Mouse (Mus musculus) adrenal gland, postnatal 10 days (tissue): ENCODE results near the gene Mdm4. TPM values are rescaled to one million over a fixed set of nuclear protein-coding genes. Genes with fewer than 3 reads are reported as not detected.
A peak's percentile ranks its signal among the peaks of the same experiment; 100 is the strongest.
"Not testable (repeated sequence)": the region's sequence is repeated elsewhere in the genome, so short reads cannot be mapped to it uniquely, and the experiment has no call there.

ENCODE experiments used
- DNase-seq: peaks from one replicate; pipeline ENCODE4 v3.0.0; 2021; ENCODE audit warnings: mixed read lengths
- total RNA-seq, 2 experiments: library from RNA; stranded (reverse); gene quantifications; 2 replicates each; pipeline ENCODE4 v1.2.3; 2021

The Mdm4 gene
- total RNA-seq, 2 experiments from 2014 or later, result 58.5 to 101 TPM

DNA sequence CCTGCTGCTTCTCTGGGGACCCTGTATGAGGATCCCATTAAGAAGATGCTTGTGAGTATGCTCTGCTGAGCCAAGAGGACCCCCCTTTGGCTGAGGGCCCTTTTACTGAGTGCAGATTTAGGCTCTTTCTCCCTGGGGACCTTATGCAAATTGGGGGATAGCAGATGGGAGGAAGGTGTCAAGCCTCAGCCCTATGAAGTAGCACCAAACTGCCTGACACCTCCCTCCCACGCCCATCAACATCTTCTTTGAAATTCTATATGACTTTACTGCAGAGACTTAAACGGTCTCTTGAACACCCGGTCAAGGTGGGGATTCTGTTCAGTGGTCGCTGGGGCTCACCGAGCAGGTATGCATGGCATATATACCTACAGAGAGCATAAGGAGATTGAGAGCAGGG lies 22.7 kb upstream of the Mdm4 start:
- no peak for DNase-seq

DNA sequence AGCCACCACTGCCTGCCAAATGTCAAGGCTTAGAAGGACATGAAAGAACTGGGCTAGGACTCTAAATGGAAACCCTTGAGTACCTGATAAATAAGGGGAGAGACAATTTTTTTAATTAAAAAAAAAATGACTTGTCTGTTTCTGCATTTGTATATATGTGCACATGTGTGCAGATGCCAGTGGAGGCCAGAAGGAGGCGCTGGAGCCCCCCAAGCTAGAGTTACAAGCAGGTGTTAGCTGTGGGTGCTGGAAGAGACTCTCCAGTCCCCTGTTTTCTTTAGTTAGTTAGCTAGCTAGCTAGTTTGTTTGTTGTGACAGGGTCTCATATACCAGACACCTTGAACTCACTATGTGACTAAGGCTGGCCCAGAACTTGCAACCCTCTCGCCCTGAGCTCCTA lies 21.5 kb upstream of the Mdm4 start:
- no peak for DNase-seq

GRCm38 (mm10) chr1:133050001-133050431 lies 19.7 kb upstream of the Mdm4 start:
- DNase-seq, result no peak

- no peak for DNase-seq
Measured at GRCm38 (mm10) chr1:133048690-133049089, 18.3 kb upstream of the Mdm4 start.

DNA sequence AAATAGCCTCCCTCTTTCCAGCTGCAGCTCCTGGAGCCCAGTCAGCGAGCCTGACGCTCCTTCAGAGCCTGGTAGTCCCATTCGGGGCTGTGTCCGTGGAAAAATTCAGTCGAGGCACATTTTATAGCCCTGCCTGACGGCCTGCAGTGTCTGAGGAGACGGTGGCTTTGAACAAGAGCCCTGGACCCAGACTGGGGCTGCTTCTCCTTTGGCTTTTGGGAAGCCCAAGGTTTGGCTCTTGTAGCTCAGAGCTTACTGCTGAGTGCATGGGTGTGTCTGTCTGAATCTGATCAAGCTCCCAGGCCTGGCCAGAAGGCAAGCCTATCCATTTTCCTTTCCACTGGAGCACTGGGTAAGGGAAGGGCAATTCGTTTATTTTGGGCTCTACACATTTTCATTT lies 17.2 kb upstream of the Mdm4 start:
- DNase-seq, result no peak

DNA sequence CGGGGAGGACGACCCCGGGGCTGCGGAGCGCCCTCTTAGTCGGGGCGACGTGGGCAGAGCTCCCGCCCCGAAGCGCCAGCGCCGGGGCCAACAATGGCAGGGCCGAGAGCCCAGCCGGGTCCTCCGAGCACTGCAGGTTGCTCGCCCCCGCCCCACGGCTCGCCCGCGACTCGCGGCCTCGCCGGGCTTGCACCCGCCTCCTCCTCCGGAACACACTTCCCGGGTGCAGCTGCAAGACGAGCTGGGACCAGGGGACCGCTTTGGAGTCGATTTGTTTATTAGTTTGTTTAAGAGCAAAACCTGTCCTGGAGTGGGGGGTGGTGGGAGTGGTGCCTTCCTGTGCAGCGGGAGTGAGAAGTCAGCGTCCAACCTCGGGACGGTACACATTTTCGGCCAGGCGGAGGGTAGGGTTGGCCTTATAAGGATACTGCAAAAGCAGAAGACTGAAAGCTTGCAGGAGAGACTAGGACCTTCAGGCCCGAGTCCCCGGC lies 16.1 kb upstream of the Mdm4 start:
- peak; percentile 65 for DNase-seq

DNA sequence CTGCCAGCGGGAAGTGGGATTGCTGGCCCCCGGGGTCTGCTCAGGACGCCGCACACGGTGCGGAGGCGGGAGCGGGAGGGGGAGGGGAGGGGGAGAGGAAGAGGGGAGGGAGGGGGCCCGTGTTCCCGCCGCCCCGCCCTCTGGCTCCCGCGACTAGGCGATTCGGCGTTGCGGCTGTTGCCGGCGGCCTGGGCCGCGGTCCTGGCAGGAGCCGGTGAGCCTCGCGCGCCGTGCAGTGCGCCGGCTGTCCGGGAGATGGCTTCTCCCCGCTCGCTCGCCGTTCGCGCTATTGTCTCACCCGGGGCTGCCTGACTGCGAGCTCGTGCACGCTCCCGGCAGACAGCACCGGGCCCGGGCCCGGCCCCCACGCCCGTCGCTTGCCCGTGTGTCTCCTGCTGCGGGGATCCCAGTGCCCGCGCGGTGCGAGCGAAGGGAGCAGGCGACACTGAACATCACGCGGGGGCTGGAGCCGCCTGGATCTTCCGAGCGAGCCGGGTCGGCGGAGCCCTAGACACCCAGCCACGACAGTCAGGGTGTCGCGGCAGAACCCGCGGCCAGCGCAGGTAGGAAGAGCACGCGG lies 15.6 kb upstream of the Mdm4 start:
- DNase-seq, result peak; percentile 88

- no peak for DNase-seq
Measured at GRCm38 (mm10) chr1:133045011-133045860, 14.9 kb upstream of the Mdm4 start, which contains the start of gene Pik3c2b. Pik3c2b (plus strand) TSS chr1:133045667.

- peak; percentile 66 for DNase-seq
Measured at GRCm38 (mm10) chr1:133039505-133039949, 9.2 kb upstream of the Mdm4 start.

DNA sequence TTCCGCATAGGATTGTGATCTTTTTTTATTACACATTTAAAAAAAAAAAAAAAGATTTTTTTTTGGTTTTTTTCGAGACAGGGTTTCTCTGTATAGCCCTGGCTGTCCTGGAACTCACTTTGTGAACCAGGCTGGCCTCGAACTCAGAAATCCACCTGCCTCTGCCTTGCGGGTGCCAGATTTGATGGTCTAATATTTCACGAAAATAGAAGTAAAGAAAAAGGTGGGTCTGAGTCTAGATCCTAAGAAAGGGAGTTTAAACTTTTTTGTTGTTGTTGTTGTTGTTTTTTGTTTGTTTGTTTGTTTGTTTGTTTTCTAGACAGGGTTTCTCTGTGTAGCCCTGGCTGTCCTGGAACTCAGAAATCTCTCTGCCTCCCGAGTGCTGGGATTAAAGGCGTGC lies 4.3 kb upstream of the Mdm4 start:
- not testable (repeated sequence) for DNase-seq

DNA sequence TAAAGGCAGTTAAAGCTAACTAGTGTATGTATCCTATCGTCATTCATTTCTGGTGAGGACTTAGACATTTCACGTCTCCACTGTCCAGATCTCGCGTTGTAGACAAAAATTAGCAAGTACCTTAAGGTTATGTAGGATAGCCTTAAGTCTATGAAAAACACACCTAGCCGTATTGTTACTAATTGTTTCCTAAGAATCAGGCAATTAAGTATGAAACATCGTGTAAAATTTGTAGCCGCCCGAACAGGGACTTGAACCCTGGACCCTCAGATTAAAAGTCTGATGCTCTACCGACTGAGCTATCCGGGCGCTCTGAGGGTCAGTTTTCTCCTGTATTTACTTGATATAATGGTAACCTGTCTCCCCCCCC lies 3.7 kb upstream of the Mdm4 start:
- peak; percentile 63 for DNase-seq

- DNase-seq, result peak; percentile 75
Measured at GRCm38 (mm10) chr1:133033316-133034090, 3.1 kb upstream of the Mdm4 start.

DNA sequence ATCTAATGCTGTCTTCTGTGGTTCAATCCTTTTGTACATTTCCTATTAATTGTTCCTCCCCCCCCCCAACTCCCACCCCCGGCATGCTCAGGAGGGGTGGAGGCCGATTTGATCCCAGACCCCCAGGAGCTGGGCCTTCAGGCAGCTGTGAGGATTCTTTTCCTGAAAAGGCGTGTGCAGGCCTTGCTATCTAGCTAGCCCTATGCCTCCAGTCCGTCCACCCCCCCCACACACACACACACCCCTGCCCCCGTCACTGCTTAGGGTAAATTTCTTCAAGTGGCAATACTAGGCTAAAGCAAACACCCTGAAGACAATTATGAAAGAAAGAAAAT lies 2.6 kb upstream of the Mdm4 start:
- DNase-seq, result no peak

GRCm38 (mm10) chr1:133029744-133030143 lies 617 bp downstream of the Mdm4 start:
- no peak for DNase-seq

DNA sequence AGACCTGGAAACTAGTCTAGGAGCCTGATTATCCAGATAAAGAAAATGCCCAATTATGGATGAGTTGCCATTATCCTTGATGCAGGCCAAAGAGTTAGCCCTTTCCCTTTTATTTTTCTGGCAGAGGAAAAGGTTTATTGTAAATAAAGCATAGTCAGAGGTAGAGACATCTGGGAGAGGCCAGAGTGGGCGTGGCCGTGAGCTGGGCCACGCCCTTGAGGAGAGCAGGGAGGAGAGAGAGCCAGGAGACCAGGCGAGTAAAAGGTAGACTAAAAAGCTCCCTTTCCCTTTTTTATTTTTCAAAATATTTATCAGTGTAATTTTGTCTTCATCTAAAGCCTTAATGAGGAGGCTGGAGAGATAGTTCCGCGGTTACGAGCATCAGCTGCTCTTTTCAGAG lies 2.4 kb downstream of the Mdm4 start:
- DNase-seq, result no peak

- DNase-seq, result no peak
Measured at GRCm38 (mm10) chr1:133027126-133027525, 3.2 kb downstream of the Mdm4 start.

GRCm38 (mm10) chr1:133025796-133026190 lies 4.6 kb downstream of the Mdm4 start:
- DNase-seq, result not testable (repeated sequence)

DNA sequence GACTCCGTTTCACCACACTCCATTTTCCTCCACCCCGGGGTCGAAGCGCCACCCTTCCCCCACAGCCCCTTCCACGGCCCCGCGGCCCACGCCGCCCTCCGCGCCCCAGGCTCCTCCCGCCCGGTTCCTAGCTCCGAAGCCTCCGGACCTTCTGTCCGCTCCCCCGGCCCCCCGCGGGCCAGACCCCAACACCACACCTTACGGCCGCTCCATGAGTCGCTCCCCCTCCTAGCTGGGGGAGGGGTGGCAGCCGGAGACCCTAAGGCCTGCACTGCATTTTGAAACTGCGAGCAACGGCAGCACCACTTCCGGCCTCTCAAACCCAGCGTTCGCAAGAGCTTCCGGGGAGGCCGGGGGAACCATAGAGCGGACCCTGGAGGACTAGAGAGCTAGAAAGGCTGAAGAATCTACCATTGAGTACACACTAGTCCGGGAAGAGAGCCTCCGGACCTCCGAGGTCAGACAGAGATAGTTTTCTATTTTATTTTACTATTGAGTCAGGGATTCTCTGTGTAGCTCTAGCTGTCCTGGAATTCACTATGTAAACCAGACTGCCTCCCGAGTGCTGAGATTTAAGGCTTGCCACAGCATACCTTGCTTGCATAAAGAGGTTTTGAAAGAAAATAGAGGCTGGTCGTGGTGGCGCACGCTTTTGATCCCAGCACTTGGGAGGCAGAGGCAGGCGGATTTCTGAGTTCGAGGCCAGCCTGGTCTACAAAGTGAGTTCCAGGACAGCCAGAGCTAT lies 5.1 kb downstream of the Mdm4 start:
- peak; percentile 91 for DNase-seq

DNA sequence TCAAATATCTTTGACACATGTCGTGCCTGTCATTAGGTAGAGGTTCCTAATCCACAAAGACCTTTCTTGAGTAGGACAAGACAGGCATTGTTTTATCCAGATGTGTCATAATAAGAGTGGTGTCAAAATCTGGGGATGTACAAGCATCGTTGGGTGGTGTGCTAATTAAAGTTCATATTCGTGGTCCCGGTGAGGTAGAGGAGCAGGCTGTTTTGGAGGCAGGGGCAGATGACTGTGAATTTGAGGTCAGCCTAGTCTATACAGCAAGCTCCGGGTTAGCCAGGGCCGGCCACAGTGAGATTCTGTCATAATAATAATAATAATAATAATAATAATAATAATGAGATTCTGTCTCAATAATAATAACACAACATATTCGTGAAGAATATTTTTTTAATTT lies 5.9 kb downstream of the Mdm4 start:
- DNase-seq, result no peak

DNA sequence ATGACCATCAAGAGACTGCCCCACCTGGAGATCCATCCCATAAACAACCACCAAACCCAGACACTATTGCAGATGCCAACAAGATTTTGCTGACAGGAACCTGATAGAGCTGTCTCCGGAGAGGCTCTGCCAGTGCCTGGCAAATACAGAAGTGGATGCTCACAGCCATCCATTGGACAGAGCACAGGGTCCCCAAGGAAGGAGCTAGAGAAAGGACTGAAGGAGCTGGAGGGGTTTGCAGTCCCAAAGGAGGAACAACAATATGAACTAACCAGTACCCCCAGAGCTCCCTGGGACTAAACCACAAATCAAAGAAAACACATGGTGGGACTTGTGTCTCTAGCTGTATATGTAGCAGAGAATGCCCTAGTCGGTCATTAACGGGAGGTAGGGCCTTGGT lies 6.6 kb downstream of the Mdm4 start:
- not testable (repeated sequence) for DNase-seq

GRCm38 (mm10) chr1:133021971-133022370 lies 8.4 kb downstream of the Mdm4 start:
- DNase-seq, result not testable (repeated sequence)

DNA sequence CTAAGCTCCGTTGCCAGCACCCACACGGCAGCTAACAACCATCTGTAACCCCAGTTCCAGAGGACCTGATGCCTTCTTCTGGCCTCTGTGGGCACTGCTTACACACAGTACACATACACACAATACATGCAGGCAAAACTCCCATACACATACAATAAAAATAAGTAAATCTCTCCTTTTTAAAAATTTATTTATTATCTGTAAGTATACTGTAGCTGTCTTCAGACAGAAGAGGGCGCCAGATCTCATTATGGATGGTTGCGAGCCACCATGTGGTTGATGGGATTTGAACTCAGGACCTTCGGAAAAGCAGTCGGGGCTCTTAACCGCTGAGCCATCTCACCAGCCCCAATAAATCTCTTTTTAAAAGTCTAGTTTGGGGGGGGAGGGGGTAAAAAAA lies 9.0 kb downstream of the Mdm4 start:
- DNase-seq, result no peak
